Mouse (Mus musculus) Muller cell, postnatal 12 days (primary cell): ENCODE results near the gene Fn3krp.

Experiments
- DNase-seq: peaks from one replicate; pipeline ENCODE4 v3.0.0-alpha.2; 2015; ENCODE audit errors: inconsistent ontology term

Gene Fn3krp

DNA sequence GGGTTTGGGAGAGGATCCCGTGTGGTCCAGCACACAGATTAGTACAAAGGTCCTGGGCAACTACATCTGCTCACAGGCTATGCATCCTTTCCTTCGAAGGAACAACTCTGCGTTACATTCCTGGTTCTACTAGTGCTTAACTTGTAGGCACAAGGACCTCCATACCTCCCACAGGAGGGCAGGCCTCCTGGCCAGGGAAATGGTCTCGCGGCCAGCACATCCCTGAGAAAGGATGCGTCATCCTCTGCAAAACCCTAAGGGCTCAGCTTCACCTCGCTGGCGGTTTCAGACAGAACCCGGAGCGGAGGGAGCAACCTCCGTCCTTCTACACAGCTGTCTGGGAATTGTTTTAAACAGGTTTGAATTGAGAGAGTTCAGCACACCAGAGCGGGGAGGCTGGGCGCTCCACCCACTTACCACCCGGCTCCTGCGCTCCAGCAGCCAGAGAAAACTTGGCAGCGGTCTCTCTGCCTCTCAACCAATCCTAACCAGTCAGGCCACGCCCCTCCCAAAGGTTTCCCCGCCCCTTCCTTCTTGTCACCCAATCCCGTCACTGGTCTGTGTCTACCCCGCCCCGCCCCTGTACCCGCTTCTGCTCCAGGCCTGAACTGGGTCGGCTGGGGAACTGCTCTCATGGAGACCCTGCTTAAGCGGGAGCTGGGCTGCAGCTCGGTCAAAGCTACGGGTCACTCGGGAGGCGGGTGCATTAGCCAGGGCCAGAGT lies at the start of gene Fn3krp:
TSS of gene Fn3krp (plus strand) at position 572 of the 723 bp plus-strand sequence.
- peak; percentile 100 for DNase-seq

DNA sequence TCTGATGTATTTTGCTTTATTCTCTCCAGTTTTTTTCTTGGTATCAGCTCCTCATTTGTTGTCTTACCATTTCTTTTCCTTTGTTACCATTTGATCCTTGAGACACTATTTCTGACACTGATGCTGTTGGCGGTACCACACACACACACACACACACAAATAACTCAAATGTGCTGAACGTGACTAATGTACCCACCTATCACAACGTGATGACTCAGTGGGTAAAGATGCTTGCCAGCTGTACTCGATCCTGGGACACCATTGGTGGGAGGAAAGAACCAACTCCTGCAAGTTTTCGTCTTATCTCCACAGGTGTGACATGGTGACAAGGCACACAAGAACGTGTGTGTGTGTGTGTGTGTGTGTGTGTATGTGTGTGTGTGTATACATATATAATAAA lies 47.9 kb upstream of the Fn3krp start:
- DNase-seq = no peak

DNA sequence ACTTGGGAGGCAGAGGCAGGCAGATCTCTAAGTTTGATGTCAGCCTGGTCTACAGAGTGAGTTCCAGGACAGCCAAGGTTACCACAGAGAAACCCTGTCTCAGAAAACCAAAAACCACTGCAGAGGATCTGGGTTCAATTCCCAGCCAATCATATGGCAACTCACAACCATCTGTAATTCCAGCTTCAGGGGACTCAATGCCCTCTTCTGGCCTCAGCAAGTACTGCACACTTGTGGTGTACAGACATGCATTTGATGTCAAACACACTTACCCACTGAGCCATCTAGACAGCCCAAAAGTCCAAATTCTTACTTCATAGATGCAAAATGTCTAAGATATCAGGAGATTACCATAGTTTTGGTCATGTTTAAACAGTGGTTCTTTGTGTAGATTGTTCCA lies 42.6 kb upstream of the Fn3krp start:
- DNase-seq = no peak

DNA sequence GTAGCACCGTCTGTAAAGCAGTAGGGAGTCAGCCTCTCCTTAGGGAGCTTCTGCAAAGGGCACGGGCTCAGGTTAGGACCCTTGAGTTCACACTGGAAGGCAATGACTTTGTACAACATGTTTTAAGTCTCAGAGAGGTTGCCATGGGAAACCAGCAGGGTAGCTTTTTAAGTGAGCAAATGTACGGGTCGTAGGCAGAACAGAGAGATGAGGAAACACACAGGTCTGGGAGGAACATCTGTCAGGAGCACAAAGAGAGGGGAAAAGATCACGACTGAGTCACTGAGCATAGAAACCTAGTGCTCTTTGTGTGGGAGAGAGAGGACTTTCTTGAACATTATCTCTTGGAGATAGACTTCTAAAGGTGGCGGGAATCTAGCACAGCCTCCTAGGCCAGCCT lies 40.9 kb upstream of the Fn3krp start:
- no peak for DNase-seq

DNA sequence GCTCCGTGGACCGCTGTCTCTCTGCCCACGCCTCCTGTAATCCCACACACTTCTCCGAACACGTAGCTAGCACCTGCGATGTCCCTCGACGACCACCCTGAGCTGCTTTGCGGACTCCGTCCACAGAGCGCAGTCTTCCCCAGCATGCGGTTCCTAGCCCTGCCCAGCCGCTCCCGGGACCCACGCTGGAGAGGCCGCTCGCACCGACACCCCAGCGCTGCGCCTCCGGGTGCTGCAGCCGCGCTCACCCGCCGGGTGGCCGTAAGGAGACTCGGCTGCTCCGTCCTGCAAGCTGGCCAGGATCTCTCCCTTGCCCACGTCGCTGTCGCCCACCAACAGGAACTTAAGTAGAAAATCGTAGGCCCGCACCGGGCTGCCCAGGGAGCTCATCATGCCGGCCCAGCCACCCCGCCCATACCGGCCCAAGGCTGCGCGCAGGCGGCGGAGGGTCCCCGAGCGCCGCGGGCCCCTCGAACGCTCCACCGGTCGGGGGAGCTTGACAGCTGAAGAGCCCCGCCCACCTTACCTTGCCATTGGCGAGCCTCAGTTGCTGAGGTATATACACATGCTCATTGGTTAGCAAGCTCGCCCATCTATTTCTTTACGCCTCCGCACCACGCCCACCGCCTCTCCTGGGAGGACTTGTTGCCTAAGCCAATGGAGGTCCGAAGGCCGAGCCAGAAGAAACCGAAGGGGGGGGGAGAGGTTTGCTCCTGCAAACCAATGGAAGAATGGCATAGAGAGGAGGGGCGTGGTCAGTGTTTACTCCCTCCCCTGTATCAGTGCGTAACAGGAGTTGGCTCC lies 33.2 kb upstream of the Fn3krp start, which contains the start of gene Rab40b:
TSS of gene Rab40b (minus strand) at position 502 of the 804 bp plus-strand sequence.
- DNase-seq = peak; percentile 100

DNA sequence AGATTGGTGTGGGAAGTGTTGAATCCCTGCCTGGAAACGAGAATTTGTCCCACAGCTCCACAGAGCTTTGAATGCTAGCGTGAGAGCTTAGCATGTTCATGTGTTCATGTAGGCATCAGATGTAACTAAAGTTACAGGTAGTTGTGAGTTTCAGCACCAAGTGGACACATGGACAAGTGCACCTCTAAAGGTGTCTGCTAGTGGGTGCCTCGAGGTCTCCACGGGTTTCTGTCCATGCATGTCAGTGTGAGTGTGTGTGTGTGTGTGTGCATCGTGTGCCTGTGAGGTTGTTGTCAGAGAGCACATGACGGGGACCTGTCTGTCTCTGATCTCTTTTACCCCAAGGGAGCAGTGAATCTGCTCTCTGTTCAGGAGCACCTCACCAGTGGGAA lies 32.7 kb upstream of the Fn3krp start:
- DNase-seq = no peak

DNA sequence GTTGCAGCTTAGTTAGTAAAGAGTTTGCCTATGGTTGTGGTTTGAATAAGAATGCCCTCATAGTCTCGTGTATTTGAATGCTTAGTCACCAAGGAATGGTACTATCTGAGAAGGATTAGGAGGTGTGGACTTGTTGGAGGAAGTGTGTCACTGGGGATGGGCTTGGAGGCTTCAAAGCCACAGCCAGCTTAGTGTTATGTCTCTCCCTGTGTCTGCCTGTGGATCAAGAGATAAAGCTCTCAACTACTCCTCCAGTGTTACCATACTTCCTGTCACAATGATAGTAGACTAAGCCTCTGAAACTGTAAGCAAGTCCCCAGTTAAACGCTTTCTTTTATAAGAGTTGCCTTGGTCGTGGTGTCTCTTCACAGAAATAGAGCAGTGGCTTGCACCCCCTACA lies 30.4 kb upstream of the Fn3krp start:
- no peak for DNase-seq

DNA sequence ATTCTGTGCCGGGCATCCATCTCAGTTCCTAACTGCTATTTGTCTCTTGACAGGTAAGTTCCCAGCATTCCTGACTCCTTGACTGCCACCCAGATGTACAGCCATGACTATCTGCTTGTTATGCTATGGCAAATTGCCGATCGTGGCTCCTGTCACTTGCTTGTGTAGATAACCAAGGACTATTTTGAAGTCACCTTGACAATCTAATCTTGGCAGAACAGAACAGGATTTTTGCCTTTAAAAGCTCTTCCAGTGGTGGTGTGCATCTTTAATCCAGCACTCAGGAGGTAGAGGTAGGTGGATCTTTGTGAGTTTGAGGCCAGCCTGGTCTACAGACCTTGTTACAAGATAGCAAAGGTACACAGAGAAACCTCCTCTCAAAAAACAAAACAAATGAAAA lies 28.8 kb upstream of the Fn3krp start:
- no peak for DNase-seq

DNA sequence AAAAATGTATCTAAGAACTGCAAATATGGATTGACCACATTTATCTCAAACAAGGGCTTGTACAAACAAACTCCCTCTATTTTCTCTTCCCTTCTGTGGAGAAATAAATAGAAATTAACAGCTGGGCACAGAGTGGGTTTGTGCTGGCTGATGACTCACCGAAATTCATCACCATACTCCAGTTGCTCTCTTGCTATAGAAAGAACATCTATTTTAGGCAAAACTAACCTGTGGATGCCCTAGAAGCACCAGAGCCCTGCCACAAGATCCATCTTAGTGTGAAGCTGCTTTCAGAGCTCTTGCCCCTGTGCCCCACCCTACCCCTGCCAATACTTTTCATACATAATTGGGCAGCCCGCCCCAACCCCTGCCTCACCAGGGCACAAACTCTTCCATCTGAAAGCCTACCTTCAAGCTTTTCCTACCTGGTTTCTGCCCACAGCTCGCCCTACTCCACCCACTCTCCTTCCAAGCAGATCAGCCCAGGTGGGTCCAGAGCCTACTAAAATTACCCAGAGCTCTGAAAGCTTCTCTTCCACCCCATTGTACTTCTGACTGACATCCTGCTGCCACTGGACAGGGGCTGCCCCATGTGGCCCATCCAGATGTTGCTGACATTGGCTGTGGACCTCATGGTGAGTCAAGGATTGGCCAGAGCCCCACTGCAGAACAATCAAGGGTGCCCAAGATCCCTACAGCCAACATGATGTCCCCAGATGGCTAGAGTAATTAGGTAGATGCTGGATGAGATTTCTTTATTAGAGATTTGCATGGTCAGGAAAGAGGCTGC lies 13.6 kb upstream of the Fn3krp start:
- DNase-seq = no peak

DNA sequence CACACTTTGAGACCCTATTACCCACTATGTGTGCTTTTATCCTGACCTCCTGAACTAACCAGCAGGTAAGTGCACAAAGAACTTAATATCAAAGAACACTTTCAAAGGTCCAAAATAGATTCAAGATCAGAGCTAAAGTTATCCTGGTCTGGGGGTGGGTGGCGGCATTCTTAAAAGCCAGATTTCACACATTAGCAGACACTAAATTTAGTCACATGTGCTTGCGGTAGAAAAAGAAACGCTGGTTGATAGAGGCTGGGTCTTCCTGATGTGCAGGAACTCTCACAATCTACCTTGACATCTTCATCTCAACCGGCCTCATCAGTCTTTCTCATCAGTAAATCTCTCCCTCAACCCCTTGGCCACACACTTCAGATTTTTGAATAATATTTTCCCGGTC lies 6.4 kb upstream of the Fn3krp start:
- DNase-seq = no peak

DNA sequence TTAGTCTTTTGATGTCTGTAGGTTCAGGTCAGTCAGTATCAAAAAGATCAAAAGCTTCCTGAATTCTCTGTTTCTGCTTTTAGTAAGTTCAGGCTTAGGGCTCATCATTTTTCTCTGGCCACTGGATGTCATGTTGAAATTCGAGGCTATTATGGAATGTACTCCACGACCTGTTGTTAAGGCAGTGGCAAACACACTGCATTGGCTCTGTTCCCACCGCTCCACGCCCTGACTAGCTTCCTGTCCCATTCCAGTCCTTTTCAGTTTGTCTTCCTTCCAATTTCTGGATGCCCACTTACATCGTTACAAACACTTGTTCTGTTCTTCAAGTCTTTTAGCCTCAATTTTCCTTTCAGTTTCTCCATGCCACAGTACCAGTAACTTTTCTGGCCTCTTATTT lies 5.8 kb upstream of the Fn3krp start:
- no peak for DNase-seq

DNA sequence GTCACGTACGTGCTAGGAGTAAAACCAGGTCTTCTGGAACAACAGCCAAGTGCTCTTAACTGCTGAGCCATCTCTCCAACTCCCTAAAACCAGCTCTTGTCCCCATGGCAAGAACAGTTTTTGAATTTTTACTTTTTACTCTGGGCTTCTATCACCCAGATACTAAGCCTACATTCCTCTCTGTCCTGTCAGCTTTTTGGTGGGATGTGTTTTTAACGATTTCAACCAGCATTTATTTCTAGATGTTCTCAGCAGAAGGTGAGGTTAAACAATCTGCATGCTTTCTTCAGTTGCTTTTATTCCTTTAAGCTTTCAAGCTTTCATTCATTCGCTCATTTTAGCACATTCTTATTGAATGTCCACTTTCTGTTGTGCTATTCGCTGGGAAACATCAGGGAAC lies 3.2 kb upstream of the Fn3krp start:
- DNase-seq = no peak

DNA sequence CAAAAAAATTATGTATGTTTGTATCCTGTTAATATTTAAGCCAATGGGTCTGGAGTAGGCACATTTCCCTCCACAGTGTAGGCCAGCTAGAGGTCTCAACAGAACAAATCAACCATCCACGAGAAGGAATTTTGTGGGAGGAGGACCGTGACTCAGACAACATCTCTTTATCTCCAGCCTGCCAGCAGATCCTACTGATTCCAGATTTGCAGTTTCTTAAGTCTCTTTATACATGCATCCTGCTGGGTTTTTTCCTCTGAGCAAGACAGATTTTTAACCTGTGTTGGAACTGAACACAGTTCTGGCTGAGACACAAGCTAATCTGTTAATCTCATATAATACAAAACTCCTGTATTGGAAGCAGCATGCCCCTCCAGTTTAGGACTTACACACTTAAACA lies 2.3 kb upstream of the Fn3krp start:
- peak; percentile 23 for DNase-seq

DNA sequence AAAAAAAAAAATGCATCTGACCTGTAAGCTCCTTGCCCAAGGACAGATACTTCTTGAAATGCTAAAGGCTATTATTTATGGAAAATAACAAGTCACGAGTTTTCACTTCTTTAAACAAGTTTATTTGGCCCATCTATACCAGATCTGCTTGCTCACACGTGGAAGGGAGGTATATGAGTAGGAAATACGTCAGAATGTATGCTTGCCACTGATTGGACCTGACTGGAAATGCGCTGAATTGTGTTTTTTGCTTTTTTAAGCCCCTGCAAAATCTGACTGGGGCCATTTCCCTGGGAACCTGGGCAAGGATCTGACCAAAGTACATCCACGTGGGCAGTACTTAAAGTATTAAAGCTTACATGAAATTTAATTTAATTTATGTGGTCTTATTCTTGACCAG lies 822 bp upstream of the Fn3krp start:
- no peak for DNase-seq

DNA sequence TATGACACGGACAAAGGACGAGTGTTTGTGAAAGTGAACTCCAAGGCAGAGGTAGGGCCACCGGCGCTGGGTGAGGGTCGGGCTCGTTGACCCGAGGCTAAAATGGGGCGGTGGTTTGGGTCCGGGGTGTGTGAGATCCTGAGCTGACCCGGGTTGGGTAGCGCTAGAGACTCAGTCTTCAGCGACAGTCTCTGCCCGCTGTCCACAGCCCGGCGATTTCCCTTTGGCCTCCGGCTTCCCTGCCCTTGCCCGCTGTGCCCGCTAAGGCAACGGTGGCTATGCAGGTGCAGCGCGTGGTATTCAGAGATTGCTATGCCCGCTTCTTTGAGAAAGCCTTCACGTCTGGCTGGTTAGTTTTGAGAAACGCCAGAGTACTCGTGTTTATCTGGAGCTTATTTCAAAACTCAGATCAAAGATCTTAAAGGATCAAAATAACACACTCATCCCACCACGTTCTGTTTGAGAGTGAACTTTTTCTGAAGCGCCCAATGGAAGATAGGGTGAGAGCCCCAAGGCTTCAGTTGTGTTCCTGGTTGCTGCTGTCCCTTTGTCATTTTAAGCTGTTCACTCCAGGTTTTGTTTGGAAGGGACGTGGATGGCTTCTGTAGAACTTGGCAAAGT lies 462 bp downstream of the Fn3krp start:
- DNase-seq = no peak

DNA sequence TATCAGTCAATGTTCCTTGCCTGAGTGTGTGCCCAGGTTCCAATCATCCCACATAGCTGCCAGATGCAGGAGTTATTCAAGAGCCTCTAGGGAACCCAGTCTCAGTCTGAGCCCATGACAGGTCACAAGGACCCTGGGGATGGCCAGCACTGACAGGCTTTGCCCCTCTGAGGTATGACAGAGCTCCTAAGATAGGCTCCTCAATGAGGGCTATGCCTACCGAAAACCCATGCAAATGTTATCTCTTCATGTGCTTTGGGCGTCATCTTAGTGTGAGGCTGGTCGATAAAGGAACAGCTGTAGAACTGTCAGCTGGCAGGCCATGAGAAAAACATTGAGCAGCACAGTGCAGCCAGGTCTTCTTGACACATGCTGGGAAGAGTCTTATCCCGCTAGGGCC lies 12.2 kb downstream of the Fn3krp start:
- DNase-seq = no peak

DNA sequence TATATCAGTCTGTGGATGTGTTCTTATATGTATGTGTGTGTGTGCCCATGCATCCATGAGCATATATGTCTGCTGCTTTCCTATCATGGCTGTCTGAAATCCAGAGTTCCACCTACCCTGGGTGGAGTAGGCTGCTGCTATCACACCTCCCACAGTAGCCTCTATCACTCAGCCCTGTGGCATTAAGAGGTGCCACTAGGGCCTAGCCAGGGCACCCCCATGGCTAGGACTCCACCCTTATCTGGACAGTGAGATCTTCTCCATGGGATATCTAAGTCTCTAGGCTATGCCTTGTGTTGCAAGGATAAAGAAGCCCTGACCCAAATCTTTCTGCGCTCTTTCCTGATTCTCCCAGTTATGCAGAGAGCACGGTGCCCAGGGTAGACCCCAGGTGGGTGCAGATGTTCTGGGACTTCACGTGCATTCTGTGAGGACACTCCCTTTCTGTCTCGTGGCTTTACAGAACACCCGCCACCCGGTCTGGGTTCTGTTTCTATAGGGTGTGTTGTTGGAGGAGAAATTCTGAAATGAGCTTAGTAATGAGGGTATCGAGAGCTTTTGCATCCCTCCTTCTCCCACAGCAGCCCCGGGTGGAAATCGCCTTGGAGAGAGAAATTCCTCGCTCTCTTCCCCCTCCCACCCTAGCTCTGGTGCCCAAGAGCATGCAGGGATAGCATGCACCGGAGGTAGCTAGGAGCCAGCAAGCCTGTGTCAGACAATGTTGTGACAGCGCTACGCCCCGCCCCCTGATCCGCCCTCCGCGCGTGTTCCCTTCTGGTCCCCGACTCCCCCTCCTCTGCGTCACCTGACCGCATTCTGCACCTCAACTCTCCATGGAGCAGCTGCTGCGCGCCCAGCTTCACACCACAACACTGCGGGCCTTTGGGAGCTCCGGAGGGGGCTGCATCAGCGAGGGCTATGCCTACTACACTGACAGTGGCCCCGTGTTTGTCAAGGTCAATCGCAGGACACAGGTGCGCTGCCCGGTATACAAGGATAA lies 13.3 kb downstream of the Fn3krp start, which contains the start of gene Fn3k:
TSS of gene Fn3k (plus strand) at position 758 of the 1,000 bp plus-strand sequence.
- DNase-seq = peak; percentile 89

DNA sequence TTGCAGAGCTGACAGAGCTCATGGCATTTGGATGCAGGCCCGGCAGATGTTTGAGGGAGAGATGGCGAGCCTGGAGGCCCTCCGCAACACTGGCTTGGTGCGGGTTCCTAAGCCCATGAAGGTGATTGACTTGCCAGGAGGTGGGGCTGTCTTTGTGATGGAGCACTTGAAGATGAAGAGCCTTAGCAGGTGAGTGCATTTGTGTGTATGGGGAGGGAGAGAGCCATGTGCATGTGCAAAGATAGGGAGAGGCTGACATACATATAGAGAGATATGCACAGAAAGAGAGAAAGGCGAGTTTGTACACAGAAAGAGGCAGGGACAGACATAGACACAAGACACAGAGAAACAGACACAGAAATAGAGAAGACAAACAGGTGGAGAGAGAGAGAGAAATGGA lies 16.0 kb downstream of the Fn3krp start:
- DNase-seq = no peak

DNA sequence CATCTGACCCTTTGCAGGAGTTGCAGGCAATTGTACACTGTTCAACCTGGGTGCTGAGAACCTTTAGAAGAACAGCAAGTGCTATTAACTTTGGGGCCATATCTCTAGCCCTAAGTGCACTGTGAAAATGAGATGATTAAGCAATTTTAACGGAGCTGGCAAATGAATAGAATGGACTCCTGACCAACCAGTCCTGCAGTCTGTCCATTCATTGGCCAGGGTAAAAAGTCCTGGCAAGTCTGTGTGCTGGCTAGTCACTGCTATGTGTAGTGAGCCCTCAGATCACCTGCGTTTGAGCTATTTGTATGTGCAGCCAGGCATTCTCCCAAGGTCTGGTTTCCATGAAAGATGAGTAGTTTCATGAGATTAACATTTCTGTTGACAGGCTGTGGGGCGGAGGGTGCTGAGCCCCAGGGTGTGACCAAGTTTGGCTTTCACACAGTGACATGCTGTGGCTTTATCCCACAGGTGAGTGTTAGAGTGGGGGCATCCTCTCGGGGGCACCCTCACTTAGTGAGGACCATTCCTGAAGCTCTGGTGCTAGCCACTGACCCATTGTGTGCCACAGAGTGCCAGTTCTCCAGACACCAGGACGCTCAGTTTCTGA lies 18.6 kb downstream of the Fn3krp start:
- no peak for DNase-seq

DNA sequence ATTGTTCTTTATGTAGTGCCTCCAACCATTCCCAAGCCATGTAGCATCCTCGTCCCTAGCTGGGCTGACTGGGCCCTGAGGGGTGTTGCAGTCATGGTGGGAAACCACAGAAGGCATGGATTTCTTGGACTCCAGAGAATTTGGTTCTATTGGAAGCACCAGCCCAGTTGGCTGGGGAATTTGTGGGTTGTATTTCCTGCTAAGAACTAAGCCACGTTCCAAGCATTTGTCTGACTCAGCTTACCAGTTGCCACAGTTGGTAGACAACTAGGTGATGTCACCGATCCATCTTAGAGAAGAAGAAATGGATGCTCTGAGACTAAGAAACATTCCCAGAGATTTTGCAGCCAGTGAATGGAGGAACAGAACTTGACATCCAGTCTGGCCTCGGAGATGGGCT lies 20.5 kb downstream of the Fn3krp start:
- peak; percentile 25 for DNase-seq
